Mouse (Mus musculus): ENCODE results near the gene Opcml. TPM values are rescaled to one million over a fixed set of nuclear protein-coding genes. Genes with fewer than 3 reads are reported as not detected.
A peak's percentile ranks its signal among the peaks of the same experiment; 100 is the strongest.

Opcml gene
- polyA plus RNA-seq, 1 experiment from 2014 or later = 13.3 TPM

- 47% methylated on average over 4 of the region's 4 CpGs for WGBS
- H3K27ac ChIP-seq (ENCODE audit: low read depth, low read length) = no peak overlapping the region
- H3K9ac ChIP-seq (ENCODE audit: low read length) = no peak overlapping the region
- peak; percentile 67 for ATAC-seq
- H3K9me3 ChIP-seq (replicated peaks; ENCODE audit: control insufficient read depth, low read length) = no peaks in the 10 kb centered on the region
- no peak overlapping the region for H3K4me3 ChIP-seq (ENCODE audit: low read depth, low read length)
- H3K27me3 ChIP-seq (replicated peaks; ENCODE audit: control insufficient read depth, insufficient read depth, low read length) = no peaks in the 10 kb centered on the region
- DNase-seq (ENCODE audit: low spot score) = peak; percentile 60
- no peaks in the 10 kb centered on the region for H3K36me3 ChIP-seq (ENCODE audit: control insufficient read depth, insufficient read depth, low read length)
- H3K4me2 ChIP-seq (ENCODE audit: low read length) = no peak overlapping the region
- H3K4me1 ChIP-seq (ENCODE audit: control insufficient read depth, insufficient read depth, low read length) = 0 out of 2 replicates have a peak, but pooled peaks cover 3% of the 10 kb centered on the region
Observed at GRCm38 (mm10) chr9:28587857-28588388, 797.3 kb downstream of the Opcml start.

- Histone ChIP-seq H3K4me2 (ENCODE audit: low read length) (no peak overlapping the region), H3K27me3 (replicated peaks; ENCODE audit: control insufficient read depth, insufficient read depth, low read length) (no peaks in the 10 kb centered on the region), H3K4me1 (ENCODE audit: control insufficient read depth, insufficient read depth, low read length) (0 out of 2 replicates have a peak, but pooled peaks cover 3% of the 10 kb centered on the region), H3K27ac (ENCODE audit: low read depth, low read length) (no peak overlapping the region), H3K9me3 (replicated peaks; ENCODE audit: control insufficient read depth, low read length) (no peaks in the 10 kb centered on the region), H3K4me3 (ENCODE audit: low read depth, low read length) (no peak overlapping the region), H3K36me3 (ENCODE audit: control insufficient read depth, insufficient read depth, low read length) (no peaks in the 10 kb centered on the region), H3K9ac (ENCODE audit: low read length) (no peak overlapping the region)
- 60% methylated on average over 1 of the region's 1 CpGs for WGBS
- DNase-seq (ENCODE audit: low spot score) (no peak), ATAC-seq (0 out of 2 replicates have a peak, but pooled peaks have one; percentile 18)
Observed at GRCm38 (mm10) chr9:28588488-28588887, 797.9 kb downstream of the Opcml start.

- WGBS = 8% methylated on average over 3 of the region's 3 CpGs
- Histone ChIP-seq H3K4me2 (ENCODE audit: low read length) (no peak overlapping the region), H3K36me3 (ENCODE audit: control insufficient read depth, insufficient read depth, low read length) (no peaks in the 10 kb centered on the region)
Observed at GRCm38 (mm10) chr9:28592208-28592607, 801.6 kb downstream of the Opcml start.

DNA sequence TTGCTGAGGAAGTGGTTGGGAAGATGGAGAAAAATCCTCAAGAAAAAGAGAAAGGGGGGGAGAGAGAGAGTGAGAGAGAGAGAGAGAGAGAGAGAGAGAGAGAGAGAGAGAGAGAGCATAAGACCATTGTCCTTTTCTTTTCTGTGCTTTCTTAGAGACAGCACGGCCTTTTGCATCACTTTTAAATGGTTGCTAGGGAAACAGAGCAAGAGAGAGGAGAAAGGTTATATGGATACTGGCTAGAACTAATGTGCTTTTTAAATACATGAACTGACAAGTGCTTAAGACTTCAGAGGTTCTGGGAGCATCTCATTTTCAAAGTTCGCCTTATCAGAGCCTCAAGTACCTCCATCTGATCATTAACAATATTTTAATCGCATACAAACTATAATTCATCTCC, 804.5 kb downstream of the Opcml start:
- no peak overlapping the region for H3K27ac ChIP-seq (ENCODE audit: low read depth, low read length)

More at GRCm38 (mm10) chr9:28592208-28592607, 801.6 kb downstream of the Opcml start:
- no peak for DNase-seq (ENCODE audit: low spot score)
- Histone ChIP-seq H3K4me1 (ENCODE audit: control insufficient read depth, insufficient read depth, low read length) (0 out of 2 replicates have a peak, but pooled peaks cover 3% of the 10 kb centered on the region), H3K27ac (ENCODE audit: low read depth, low read length) (no peak overlapping the region), H3K4me3 (ENCODE audit: low read depth, low read length) (no peak overlapping the region), H3K9me3 (replicated peaks; ENCODE audit: control insufficient read depth, low read length) (no peaks in the 10 kb centered on the region), H3K27me3 (replicated peaks; ENCODE audit: control insufficient read depth, insufficient read depth, low read length) (no peaks in the 10 kb centered on the region), H3K9ac (ENCODE audit: low read length) (no peak overlapping the region)
- no peak for ATAC-seq

GRCm38 (mm10) chr9:28605561-28605960, 815.0 kb downstream of the Opcml start:
- no peak overlapping the region for H3K4me3 ChIP-seq (ENCODE audit: low read depth, low read length)
- no peaks in the 10 kb centered on the region for H3K27me3 ChIP-seq (replicated peaks; ENCODE audit: control insufficient read depth, insufficient read depth, low read length)
- ATAC-seq (no peak), DNase-seq (ENCODE audit: low spot score) (peak; percentile 71)
- peaks cover 3% of the 10 kb centered on the region; the same call in 1 of the 2 replicates for H3K4me1 ChIP-seq (ENCODE audit: control insufficient read depth, insufficient read depth, low read length)
- no peaks in the 10 kb centered on the region for H3K9me3 ChIP-seq (replicated peaks; ENCODE audit: control insufficient read depth, low read length)
- H3K4me2 ChIP-seq (ENCODE audit: low read length) = no peak overlapping the region
- no peak overlapping the region for H3K27ac ChIP-seq (ENCODE audit: low read depth, low read length)
- whole genome bisulfite sequencing = 50% methylated on average over 1 of the region's 1 CpGs
- H3K36me3 ChIP-seq (ENCODE audit: control insufficient read depth, insufficient read depth, low read length) = no peaks in the 10 kb centered on the region
- no peak overlapping the region for H3K9ac ChIP-seq (ENCODE audit: low read length)

More for the DNA sequence above, 804.5 kb downstream of the Opcml start:
- peak; percentile 20 for DNase-seq (ENCODE audit: low spot score)
- H3K9me3 ChIP-seq (replicated peaks; ENCODE audit: control insufficient read depth, low read length) = no peaks in the 10 kb centered on the region
- H3K9ac ChIP-seq (ENCODE audit: low read length) = no peak overlapping the region
- H3K4me1 ChIP-seq (ENCODE audit: control insufficient read depth, insufficient read depth, low read length) = no peaks in the 10 kb centered on the region
- H3K4me3 ChIP-seq (ENCODE audit: low read depth, low read length) = no peak overlapping the region
- no peak overlapping the region for H3K4me2 ChIP-seq (ENCODE audit: low read length)
- no peak for ATAC-seq
- WGBS = 66% methylated on average over 3 of the region's 3 CpGs
- no peaks in the 10 kb centered on the region for H3K27me3 ChIP-seq (replicated peaks; ENCODE audit: control insufficient read depth, insufficient read depth, low read length)
- no peaks in the 10 kb centered on the region for H3K36me3 ChIP-seq (ENCODE audit: control insufficient read depth, insufficient read depth, low read length)

GRCm38 (mm10) chr9:28613683-28614620, 823.4 kb downstream of the Opcml start:
- no peak overlapping the region for H3K9ac ChIP-seq (ENCODE audit: low read length)
- H3K36me3 ChIP-seq (ENCODE audit: control insufficient read depth, insufficient read depth, low read length) = no peaks in the 10 kb centered on the region
- no peak overlapping the region for H3K27ac ChIP-seq (ENCODE audit: low read depth, low read length)
- H3K4me2 ChIP-seq (ENCODE audit: low read length) = no peak overlapping the region
- DNase-seq (ENCODE audit: low spot score) (peak; percentile 28), ATAC-seq (no peak)
- 29% methylated on average over 6 of the region's 6 CpGs for WGBS
- no peaks in the 10 kb centered on the region for H3K9me3 ChIP-seq (replicated peaks; ENCODE audit: control insufficient read depth, low read length)
- no peak overlapping the region for H3K4me3 ChIP-seq (ENCODE audit: low read depth, low read length)
- no peaks in the 10 kb centered on the region for H3K27me3 ChIP-seq (replicated peaks; ENCODE audit: control insufficient read depth, insufficient read depth, low read length)
- no peaks in the 10 kb centered on the region; the same call in 1 of the 2 replicates for H3K4me1 ChIP-seq (ENCODE audit: control insufficient read depth, insufficient read depth, low read length)

- ATAC-seq = no peak
- Histone ChIP-seq H3K4me3 (ENCODE audit: low read depth, low read length) (no peak overlapping the region), H3K27me3 (replicated peaks; ENCODE audit: control insufficient read depth, insufficient read depth, low read length) (no peaks in the 10 kb centered on the region), H3K27ac (ENCODE audit: low read depth, low read length) (no peak overlapping the region), H3K4me1 (ENCODE audit: control insufficient read depth, insufficient read depth, low read length) (no peaks in the 10 kb centered on the region; the same call in 1 of the 2 replicates), H3K9ac (ENCODE audit: low read length) (no peak overlapping the region), H3K9me3 (replicated peaks; ENCODE audit: control insufficient read depth, low read length) (no peaks in the 10 kb centered on the region), H3K36me3 (ENCODE audit: control insufficient read depth, insufficient read depth, low read length) (no peaks in the 10 kb centered on the region), H3K4me2 (ENCODE audit: low read length) (no peak overlapping the region)
- DNase-seq (ENCODE audit: low spot score) = no peak
Observed at GRCm38 (mm10) chr9:28615447-28615846, 824.9 kb downstream of the Opcml start.

DNA sequence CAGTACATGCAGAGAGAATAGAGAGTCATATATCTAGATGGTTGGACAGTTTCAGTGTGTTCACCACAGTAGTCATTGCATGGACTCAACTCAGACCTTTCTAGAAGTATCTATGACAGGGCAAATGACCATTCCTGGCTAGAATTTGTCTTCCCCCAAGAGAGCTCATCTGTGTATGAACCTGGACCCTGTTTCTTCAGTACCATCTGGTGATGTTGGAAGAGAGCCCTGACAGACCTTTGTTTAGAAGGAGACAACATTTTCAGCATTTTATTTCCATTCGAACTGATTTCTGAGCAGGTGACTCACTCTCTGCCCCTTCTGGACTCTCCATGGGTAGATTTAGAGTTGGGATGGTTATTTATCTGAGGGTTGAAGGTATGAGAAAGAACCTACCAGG, 827.1 kb downstream of the Opcml start:
- H3K9ac ChIP-seq (ENCODE audit: low read length) = no peak overlapping the region
- no peak overlapping the region for H3K4me3 ChIP-seq (ENCODE audit: low read depth, low read length)
- no peak overlapping the region for H3K4me2 ChIP-seq (ENCODE audit: low read length)
- no peak overlapping the region for H3K27ac ChIP-seq (ENCODE audit: low read depth, low read length)
- no peaks in the 10 kb centered on the region for H3K9me3 ChIP-seq (replicated peaks; ENCODE audit: control insufficient read depth, low read length)
- no peak for DNase-seq (ENCODE audit: low spot score)
- ATAC-seq = no peak
- no peaks in the 10 kb centered on the region; the same call in 1 of the 2 replicates for H3K4me1 ChIP-seq (ENCODE audit: control insufficient read depth, insufficient read depth, low read length)
- H3K27me3 ChIP-seq (replicated peaks; ENCODE audit: control insufficient read depth, insufficient read depth, low read length) = no peaks in the 10 kb centered on the region
- WGBS = 72% methylated on average over 1 of the region's 1 CpGs
- H3K36me3 ChIP-seq (ENCODE audit: control insufficient read depth, insufficient read depth, low read length) = no peaks in the 10 kb centered on the region
